Mouse (Mus musculus) B cell, adult 67 days (primary cell): Measurements from ENCODE around the gene Ddx6. TPM values are rescaled to one million over a fixed set of nuclear protein-coding genes. Genes with fewer than 3 reads are reported as not detected.

ENCODE experiments used
- total RNA-seq, 2 experiments: library from RNA; stranded (reverse); gene quantifications; 4 replicates each; pipeline ENCODE4 v1.2.4; 2023

Ddx6 gene
- 100 to 1,000 TPM; 309 to 312 TPM for total RNA-seq

GRCm38 (mm10) chr9:44604779-44605615, at the start of gene Ddx6:
Gene Ddx6 (plus strand): TSS chr9:44604892.

GRCm38 (mm10) chr9:44561597-44561996, 43.1 kb upstream of the Ddx6 start, which contains the start of gene Cxcr5:
Gene Cxcr5 (minus strand): TSS chr9:44561877.

GRCm38 (mm10) chr9:44673005-44673404, 68.3 kb downstream of the Ddx6 start, which contains the start of gene Treh:
Gene Treh (plus strand): TSS chr9:44673233.

Other genes with a start within 250 kb of the Ddx6 start
- 10 to 100 TPM; 65.8 to 68.3 TPM for gene Vps11, start 243.2 kb upstream of the Ddx6 start, total RNA-seq
- gene Hyou1, start 225.4 kb upstream of the Ddx6 start, total RNA-seq: 10 to 100 TPM; 88.3 to 93.5 TPM
- gene Slc37a4, start 208.0 kb upstream of the Ddx6 start, total RNA-seq: 10 to 100 TPM; 22.9 to 26.0 TPM
- gene Rps25, start 197.8 kb upstream of the Ddx6 start, total RNA-seq: 1,000 to 10,000 TPM; 2,410 to 2,500 TPM
- 10 to 100 TPM; 64.2 to 64.3 TPM for gene Trappc4, start 197.3 kb upstream of the Ddx6 start, total RNA-seq
- gene Ccdc84, start 186.3 kb upstream of the Ddx6 start, total RNA-seq: 10 to 100 TPM; 49.3 to 53.9 TPM
- not detected for gene Foxr1, start 163.8 kb upstream of the Ddx6 start, total RNA-seq
- gene Upk2, start 149.9 kb upstream of the Ddx6 start, total RNA-seq: not detected
- gene Bcl9l, start 122.1 kb upstream of the Ddx6 start, total RNA-seq: 100 to 1,000 TPM in 1 of 2 experiments, 10 to 100 TPM in 1; 95.2 to 106 TPM
- gene Cxcr5, start 43.0 kb upstream of the Ddx6 start, total RNA-seq: 100 to 1,000 TPM; 294 to 344 TPM
- not detected for gene Treh, start 68.3 kb downstream of the Ddx6 start, total RNA-seq
- under 1 TPM in 1 of 2 experiments, not detected in 1; 0.49 TPM for gene Phldb1, start 130.3 kb downstream of the Ddx6 start, total RNA-seq
- 100 to 1,000 TPM; 130 to 137 TPM for gene Arcn1, start 163.0 kb downstream of the Ddx6 start, total RNA-seq
- 10 to 100 TPM; 56.9 to 65.4 TPM for gene Ift46, start 163.0 kb downstream of the Ddx6 start, total RNA-seq
- under 1 TPM; 0.81 to 0.92 TPM for gene Tmem25, start 194.4 kb downstream of the Ddx6 start, total RNA-seq
- gene Ttc36, start 198.2 kb downstream of the Ddx6 start, total RNA-seq: 1 to 10 TPM; 4.9 to 5.5 TPM